Mouse (Mus musculus) E14TG2a.4 (cell line): ENCODE data around the gene N4bp2.

Source experiments
- CTCF ChIP-seq: conservative IDR thresholded peaks from 2 replicates; pipeline ENCODE4 v1.5.1; 2014; ENCODE audit warnings: low read length
- NANOG ChIP-seq: IDR thresholded peaks from 2 replicates; pipeline ENCODE4 v1.6.1; 2014; ENCODE audit warnings: borderline replicate concordance, low read length, mixed read lengths
- POU5F1 ChIP-seq: IDR thresholded peaks from 2 replicates; pipeline ENCODE4 v1.6.1; 2014; ENCODE audit warnings: low read length, borderline replicate concordance

GRCm38 (mm10) chr5:65748880-65749279 lies 14.4 kb upstream of the N4bp2 start:
- TF ChIP-seq CTCF (no peak), NANOG (no peak), POU5F1 (no peak)
